Mouse (Mus musculus): ENCODE measurements around the gene Chid1.

Gene Chid1

DNA sequence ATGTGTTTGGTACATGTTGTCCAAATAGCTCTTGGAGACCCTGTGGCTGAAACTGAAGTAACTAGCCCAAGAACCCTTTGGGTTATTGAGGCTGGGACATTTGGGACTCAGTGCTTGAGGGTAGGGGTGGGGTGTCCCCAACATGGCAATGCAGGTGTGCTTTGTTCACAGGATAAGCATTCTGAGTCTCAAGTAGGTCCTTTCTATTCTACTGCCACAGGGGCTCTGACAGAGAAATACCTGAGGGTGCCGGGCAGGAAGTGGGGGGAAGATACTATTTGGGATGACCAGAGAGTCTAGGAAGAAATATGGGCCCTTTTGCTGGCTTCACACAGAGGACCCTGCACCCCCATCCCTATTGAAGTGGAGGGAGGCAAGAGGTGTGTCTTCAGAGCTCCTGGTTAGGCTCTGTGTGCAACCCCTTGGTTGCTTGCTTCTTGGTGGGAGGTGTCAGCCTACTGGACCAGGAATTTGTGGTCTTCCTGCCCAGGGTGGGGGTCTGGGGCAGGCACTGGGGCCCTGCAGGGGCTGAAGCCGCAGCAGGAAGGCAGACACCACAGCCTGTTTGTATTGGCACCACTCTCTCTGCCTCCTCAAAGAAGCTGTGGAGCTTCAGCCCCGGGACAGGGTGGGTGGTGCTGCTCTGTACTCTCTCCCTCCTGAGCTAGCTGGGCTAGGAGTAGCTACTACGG, 61.9 kb downstream of the Chid1 start:
- in situ Hi-C loops (cut with MboI, MseI): loop anchor here (10.0 kb wide), 1 partner anchor 907 kb away; the partner anchor contains the start of genes Ctsd and Gm49369

DNA sequence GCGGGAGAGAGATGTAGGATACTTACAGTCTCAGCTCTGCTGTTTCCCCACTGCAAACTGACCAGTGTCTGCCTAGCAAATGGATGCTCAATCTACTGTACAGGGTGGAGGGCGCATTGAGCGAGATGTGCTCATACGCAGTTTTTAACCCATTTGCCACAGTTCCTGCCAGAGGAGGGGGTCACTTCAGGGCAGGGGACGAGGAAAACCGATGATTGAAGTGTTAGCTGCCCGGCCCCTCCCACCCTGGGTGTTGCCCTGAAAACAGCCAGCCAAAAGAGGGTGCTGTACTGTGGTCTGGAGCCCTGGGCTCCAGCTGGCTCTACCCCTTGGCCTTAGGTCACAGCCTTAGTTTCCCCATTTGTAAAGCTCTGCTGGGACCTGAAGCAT, 62.7 kb downstream of the Chid1 start:
- in situ Hi-C loops (cut with MboI, MseI): loop anchor here (10.0 kb wide), 1 partner anchor 908 kb away; the partner anchor contains the start of genes Ctsd and Gm49369

DNA sequence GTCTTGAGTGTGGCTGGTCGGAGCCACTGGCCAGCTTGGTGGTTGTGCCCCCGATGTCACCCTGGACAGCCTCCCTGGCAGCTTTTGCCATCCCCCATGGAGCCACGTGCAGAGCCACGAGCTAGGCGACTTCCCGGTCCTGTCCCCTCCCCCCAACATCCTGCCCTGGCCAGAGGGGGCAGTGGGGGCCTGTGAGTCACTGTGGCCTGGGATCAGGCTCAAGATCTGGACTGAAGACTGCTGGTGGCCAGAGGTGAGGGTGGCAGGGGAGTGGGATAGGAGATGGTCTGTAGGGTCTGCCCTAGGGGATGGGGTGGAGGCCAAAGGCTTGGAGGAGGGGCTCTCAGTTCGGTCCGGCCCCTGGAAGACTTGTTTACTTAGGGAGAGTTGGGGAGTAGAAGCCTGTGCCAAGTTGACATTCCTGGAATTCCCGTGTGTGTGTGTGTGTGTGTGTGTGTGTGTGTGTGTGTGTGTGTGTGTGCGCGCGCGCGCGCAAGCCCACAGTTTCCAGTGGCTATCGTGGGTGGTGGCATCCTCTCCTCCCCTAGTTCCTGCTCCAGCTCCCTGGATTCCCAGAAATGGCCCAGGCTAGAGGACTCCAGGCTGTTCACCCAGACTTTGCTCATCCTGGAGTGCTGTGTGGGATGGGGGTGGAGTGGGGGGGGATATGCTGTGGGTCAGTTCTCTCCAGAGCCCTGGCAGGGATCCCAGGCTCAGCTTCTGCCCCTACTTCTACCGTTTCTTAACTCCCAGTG, 63.3 kb downstream of the Chid1 start:
- in situ Hi-C loops (cut with MboI, MseI): loop anchor here (10.0 kb wide), 1 partner anchor 908 kb away; the partner anchor contains the start of genes Ctsd and Gm49369

DNA sequence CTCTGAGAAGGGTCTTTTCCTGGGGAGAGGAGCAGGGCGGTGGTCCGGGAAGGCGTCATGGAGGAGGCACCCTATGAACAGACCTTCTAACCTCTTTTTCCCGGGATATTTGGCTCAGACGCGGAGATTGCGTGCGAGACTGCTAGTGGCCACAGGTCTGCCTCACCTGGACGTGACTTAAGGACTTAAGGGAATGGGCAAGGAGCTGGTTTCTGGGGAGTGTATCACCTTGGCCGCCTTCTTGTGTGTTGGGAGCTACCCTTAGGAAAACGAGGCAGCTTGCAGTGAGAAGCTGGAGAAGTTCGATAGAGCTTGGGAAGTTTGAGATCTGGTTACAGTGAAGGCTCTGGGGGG, 63.9 kb downstream of the Chid1 start:
- in situ Hi-C loops (cut with MboI, MseI): loop anchor here (10.0 kb wide), 1 partner anchor 909 kb away; the partner anchor contains the start of genes Ctsd and Gm49369

DNA sequence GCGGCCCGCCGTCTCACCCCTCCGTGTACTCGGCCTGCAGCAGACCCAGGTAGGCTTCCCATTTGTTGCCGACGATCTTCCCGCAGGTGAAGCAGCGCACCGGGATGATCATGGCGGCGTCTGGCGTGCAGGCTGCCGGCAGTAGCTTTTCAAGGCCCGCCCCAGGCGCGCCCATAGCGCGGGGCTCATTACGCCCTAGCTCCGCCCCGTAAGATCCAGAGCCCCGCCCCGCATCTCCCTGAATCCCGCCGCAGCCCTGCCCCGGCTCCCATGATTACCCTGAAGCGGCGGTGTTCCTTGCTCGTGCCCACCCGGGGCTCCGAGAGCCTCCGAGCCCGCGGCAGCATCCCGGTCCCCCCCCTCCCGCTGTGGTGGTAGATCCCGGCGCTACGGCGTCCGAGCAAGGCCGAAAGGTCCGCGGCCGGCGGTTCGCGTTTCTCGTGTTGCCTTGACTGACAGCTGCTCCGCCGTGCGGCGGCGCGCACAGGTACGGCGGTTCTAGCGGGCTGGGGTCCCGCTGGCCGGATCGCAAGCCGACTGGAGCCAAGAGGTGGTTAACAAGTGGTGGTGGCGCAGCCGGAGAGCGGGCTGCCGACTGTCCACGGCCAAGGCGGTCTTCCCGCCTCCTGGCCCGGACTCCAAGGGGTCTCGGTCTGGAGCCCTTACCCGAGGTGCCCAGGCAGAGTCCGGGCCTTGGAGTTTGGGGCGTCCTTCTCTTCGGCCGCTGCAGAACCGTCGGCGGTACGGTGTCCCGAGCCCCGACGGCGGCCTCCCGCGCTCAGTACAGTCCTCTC, 64.4 kb downstream of the Chid1 start, which contains the start of the genes Polr2l and Tspan4:
Gene Polr2l (minus strand): TSS at position 122 of the 794 bp plus-strand sequence.
Gene Tspan4 (plus strand): TSS at position 230 of the 794 bp plus-strand sequence.
- in situ Hi-C loops (cut with MboI, MseI): loop anchor here (10.0 kb wide), 1 partner anchor 910 kb away; the partner anchor contains the start of genes Ctsd and Gm49369

DNA sequence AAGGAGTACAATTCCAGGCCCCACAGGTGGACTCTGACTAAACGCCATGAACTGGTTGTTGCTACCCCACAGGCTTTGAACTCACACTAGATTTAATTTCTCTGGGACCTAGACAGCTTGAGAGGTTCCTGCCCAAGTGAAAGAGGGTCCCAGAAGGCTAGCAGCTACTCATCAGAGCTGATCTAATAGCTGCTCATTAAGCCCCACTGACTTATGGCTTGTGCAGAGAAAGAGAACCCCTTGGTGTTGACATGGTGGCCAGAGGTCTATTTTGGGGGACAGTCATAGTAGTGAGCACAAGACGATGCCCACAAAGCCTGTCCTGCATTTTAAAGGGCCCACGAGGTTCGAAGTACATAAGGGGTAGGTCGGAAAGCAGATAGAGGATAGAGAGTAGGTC, 65.5 kb downstream of the Chid1 start:
- in situ Hi-C loops (cut with MboI, MseI): loop anchor here (10.0 kb wide), 1 partner anchor 911 kb away; the partner anchor contains the start of genes Ctsd and Gm49369

DNA sequence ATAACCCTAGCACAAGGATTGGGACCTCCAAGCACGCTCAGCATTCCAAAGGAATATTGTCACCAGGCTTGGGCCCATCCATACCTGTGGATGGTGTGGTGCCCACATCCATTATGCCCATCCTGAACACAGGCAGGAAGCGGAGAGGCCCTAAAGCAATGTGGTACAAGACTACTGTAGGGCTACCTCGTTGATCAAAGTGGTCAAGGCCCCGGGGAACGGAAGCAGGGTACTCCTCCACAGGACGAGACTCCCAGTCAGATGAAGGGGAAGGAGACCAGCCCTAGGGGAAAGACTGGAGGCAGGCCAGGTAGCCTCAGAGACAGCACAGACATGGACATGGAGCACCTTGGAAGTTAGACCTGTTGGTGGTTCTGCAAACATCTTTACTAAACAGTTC, 66.9 kb downstream of the Chid1 start:
- in situ Hi-C loops (cut with MboI, MseI): loop anchor here (10.0 kb wide), 1 partner anchor 912 kb away; the partner anchor contains the start of genes Ctsd and Gm49369

DNA sequence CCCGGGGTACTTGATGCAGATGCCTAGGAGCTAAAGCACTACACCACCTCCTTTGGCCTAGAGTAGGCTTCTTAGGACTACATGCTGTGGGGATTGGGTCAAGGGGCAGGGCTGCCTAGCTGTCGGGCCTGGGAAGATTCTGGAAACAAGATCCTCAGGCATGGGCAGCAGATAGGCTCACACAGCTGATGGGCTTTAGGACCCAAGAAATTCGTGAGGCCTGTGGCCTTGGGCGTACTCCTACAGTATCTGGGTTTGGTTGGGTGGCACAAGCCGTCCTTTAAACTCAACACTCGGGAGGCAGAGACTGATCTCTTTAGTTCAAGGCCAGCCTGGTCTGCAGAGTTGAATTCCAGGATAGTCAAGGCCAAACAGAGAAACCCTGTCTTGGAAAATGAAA, 67.4 kb downstream of the Chid1 start:
- in situ Hi-C loops (cut with MboI, MseI): loop anchor here (10.0 kb wide), 1 partner anchor 913 kb away; the partner anchor contains the start of genes Ctsd and Gm49369

DNA sequence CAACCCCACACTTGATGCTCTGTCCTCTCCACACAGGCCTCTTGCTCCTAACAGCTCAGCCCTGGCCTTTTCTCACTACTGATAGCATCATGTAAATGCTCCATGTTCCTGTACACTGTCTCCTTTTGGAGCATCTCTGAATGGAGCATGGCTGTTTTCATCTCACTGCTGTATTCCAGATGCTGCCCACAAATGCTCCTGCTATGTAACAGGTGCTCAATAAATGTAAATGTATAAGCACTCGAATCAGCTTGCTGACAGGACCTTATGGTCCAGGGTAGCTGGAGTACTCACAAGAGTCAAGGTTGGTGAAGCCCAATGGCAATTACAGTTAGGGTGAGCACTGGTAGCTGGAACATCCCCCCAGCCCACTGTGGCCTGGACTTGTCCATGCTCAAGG, 68.4 kb downstream of the Chid1 start:
- in situ Hi-C loops (cut with MboI, MseI): loop anchor here (10.0 kb wide), 1 partner anchor 914 kb away; the partner anchor contains the start of genes Ctsd and Gm49369

DNA sequence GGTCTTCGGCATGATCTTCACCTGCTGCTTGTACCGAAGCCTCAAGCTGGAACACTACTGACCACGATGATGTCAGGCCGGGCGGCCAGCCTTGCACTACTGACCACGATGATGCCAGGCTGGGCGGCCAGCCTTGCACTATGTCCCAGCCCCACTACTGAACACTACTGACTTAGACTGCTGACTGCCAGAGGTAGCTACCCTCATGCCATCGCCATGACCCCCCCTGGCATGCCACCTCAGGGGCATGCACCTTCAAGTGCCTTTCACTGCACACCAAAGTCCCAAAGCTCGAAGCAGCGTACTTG, 69.1 kb downstream of the Chid1 start:
- in situ Hi-C loops (cut with MboI, MseI): loop anchor here (10.0 kb wide), 1 partner anchor 914 kb away; the partner anchor contains the start of genes Ctsd and Gm49369

DNA sequence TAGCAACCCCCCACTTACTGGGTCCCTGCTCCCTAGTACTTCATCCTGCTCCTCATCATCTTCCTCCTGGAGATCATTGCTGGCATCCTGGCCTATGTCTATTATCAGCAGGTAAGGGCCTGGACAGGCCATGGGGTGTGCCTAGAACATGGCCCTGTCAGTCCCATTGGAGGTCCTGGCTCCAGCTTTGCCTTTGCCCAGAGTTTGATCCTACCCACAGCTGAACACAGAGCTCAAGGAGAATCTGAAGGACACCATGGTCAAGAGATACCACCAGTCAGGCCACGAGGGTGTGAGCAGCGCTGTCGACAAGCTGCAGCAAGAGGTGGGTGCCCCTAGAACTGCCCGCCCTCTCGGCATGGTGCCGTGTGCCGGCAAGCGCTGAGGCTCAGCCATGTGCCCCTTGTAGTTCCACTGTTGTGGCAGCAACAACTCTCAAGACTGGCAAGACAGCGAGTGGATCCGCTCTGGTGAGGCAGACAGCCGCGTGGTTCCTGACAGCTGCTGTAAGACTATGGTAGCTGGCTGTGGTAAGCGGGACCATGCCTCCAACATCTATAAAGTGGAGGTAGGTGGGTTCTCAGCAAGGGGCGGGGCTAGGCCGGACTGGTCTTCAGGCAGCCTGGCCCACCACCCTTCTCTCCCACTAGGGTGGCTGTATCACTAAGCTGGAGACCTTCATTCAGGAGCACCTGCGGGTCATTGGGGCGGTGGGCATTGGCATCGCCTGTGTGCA, 69.6 kb downstream of the Chid1 start:
- in situ Hi-C loops (cut with MboI, MseI): loop anchor here (10.0 kb wide), 1 partner anchor 915 kb away; the partner anchor contains the start of genes Ctsd and Gm49369

DNA sequence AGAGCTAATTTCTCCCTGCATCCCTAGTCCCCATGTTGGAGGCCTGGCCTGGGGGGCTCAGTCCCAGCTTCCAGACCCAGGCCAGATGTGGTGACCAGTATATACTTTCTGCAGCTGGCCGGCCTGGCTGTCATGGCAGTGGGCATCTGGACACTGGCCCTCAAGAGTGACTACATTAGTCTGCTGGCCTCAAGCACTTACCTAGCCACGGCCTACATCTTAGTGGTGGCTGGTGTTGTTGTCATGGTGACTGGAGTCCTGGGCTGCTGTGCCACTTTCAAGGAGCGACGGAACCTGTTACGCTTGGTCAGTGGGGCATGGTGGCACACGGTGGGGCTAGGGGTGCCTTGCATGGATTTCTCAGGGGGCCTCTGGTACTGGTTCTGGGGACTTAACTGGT, 70.3 kb downstream of the Chid1 start:
- in situ Hi-C loops (cut with MboI, MseI): no loop called here

DNA sequence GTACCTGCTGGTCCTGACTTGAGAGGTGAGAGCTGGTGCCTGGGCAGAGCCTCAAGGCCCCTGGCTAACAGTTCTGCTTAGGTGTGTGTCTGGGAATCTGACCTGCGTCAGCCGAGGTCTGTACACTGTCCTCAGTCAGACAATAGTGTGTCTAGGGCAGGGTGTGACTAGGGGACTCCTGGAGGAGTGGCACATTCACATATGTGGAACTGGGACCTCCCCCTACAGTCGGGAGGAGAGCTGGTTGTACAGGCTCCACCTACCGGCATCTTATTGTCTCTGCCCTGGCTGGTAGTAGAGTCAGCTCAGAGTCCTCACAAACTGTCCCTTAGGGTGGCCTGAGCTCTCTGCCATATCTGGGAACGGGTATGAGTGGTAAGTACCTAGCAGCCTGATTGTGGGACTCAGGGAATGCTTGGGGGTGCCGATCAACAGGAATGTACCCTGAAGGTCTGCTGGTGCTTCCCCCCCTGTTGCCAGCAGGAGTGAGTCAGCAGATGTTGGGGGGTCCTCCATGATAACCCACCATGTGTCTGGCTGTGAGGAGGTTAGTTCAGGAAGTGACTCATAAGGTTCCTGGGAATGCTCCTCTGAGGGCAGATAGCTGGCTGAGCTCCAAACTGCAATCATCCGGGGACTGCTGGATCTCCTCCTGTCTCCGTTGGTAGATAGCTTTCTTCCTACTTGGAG, 71.0 kb downstream of the Chid1 start:
- in situ Hi-C loops (cut with MboI, MseI): no loop called here

DNA sequence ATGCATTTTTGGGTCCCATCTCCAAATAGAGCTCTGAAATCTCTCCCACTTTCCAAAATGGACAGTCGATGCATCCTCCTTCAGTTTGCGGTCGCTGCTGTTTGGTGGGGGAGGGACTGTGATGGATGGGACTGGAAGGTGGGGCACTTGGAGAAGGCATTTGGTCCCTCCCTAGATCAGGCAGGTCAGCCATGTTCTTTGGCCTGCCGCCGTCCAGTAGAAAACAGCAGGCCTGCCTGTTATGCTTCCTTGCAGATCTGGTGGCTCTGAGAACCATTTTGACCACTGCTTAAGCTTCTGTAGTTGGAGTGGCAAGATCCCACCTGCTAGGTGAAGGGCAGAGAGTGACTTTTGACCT, 71.5 kb downstream of the Chid1 start:
- in situ Hi-C loops (cut with MboI, MseI): no loop called here

DNA sequence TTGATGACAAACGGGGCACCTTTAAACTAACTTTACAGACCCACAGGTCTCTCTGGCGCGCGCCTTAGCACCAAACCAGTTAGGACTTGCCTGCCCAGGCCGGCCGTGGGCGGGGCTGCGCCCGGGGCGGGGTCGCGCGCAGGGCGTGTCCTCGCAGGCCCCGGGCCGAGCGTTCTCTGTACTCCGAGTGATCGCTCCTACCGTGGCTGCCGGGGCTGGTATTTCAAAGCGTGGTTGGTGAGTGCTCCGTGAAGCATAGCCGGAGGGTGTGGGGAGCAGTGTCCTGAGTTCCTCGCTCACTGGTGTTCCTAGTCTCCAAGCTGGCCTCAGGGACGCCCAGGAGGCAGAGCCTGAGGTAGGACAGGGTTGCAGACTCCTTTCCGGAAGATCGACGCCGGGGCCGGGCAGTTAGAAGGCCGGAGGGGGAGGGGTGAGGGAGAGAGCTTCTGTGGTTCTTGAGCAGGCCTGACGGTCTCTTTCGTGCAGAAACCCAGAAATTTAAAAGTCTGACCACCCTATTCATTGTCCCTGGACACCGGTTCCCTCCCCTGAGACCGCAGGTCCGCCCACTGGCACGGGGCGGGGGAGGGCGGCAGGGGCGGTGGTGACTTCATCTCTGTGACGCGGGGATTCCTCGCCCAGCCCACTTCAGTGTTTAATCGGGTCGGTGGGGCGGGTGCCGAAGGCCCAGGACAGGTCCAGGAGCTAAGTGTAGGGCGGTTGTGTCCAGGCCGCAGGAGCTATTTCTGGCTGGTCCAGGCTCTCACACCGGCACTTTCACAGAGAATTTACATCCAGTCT, 72.2 kb downstream of the Chid1 start, which contains the start of gene Cd151:
Gene Cd151 (plus strand): TSS at position 163 of the 801 bp plus-strand sequence.
- in situ Hi-C loops (cut with MboI, MseI): no loop called here

DNA sequence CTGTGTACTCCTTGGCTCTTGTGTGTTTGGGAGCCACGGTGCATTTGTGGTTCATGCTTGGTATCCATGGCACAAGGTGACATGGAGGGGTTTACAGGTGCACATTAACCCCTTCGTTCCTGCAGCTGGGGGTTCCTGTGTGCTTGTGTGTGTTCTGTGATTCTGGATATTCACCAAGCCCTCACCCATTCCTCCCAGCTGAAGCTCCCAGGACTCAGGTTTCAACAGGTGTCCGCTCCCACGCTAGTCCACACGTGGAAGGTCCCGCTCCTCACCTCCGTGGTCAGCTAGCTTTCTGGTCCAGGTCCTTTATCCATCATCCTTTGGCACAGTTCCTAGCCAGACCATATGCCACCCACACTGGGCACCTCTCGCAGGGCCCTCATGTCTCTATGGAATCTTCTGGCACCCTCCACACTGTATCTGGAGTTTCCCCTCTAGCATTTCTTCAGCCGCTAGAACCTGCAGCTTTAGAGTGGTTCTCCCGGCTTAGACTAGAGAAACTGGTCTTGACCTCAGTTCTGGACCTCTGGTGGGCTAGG, 73.0 kb downstream of the Chid1 start:
- in situ Hi-C loops (cut with MboI, MseI): no loop called here

DNA sequence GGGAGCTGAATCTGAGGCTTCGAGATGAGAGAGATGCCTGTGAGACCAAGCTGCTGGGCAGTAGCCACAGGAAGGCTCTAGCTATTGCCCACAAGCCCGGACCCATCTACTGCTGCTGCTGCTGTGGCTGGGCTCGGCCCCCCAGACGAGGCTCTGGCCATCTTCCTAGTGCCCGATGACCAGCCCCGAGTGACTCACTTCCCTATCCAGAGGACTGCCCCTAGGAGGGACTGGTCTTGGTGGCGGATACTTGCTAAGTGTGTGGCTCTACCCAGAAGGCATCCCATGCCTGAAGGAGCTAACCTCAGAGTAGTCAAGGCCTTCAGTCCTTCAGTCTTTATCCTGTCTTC, 73.6 kb downstream of the Chid1 start:
- in situ Hi-C loops (cut with MboI, MseI): no loop called here

DNA sequence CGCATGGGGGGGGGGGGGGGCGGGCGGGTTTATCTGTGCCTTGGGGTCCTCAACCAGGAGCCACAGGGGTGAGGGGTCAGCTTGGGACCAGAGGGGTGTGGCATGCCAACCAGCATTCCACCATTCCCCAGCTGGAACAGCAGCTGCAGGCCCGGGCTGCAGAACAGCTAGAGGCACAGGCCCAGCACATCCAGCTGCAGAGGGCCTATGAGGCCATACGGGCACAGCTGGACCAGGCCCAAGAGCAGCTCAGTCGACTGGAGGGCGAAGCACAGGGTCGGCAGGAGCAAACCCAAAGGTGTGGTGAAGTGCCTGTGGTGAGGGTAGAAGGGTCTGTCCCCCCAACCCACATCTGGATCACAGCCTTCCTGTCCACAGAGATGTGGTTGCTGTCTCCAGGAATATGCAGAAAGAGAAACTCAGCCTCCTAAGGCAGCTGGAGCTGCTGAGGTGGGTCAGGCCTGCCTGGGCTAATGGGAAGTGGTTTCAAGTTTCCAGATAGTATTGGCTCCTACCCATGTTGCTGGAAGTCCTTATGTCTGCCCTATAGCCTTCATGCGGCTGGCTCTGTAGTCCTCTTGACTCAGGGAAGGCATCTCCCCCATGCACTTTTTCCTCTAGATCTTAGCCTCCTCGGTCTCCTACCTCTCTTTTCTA, 74.1 kb downstream of the Chid1 start:
- in situ Hi-C loops (cut with MboI, MseI): no loop called here
